Mouse (Mus musculus): ENCODE data around the gene Ncoa6. TPM values are rescaled to one million over a fixed set of nuclear protein-coding genes. Genes with fewer than 3 reads are reported as not detected.

The Ncoa6 gene
- polyA plus RNA-seq (2012), result 55.4 and 75.3 TPM in 2 replicates

GRCm38 (mm10) chr2:155473570-155474088 is at the start of gene Ncoa6:
Gene Ncoa6 (minus strand): TSS chr2:155473894.

GRCm38 (mm10) chr2:155517455-155518423 is 44.0 kb upstream of the Ncoa6 start, which contains the start of the genes Acss2 and Ggt7:
Gene Acss2 (plus strand): TSS chr2:155517948.
Gene Ggt7 (minus strand): TSS chr2:155518237.

GRCm38 (mm10) chr2:155380261-155381059 is 93.2 kb downstream of the Ncoa6 start, which contains the start of gene Trp53inp2:
Gene Trp53inp2 (plus strand): TSS chr2:155381059.

GRCm38 (mm10) chr2:155356971-155357591 is 116.6 kb downstream of the Ncoa6 start, which contains the start of gene Pigu:
Gene Pigu (minus strand): TSS chr2:155357430.

Other genes with a start within 250 kb of the Ncoa6 start
- gene Dynlrb1, start 237.4 kb downstream of the Ncoa6 start, polyA plus RNA-seq (2012), result 113 and 117 TPM in 2 replicates
- 54.0 and 58.5 TPM in 2 replicates for gene Map1lc3a, start 197.6 kb downstream of the Ncoa6 start, polyA plus RNA-seq (2012)
- 19.7 and 21.6 TPM in 2 replicates for gene Pigu, start 116.5 kb downstream of the Ncoa6 start, polyA plus RNA-seq (2012)
- gene Trp53inp2, start 92.8 kb downstream of the Ncoa6 start, polyA plus RNA-seq (2012), result 18.4 and 19.9 TPM in 2 replicates
- gene Acss2, start 44.1 kb upstream of the Ncoa6 start, polyA plus RNA-seq (2012), result 7.5 and 10.4 TPM in 2 replicates
- 0.38 and 0.43 TPM in 2 replicates for gene Ggt7, start 44.3 kb upstream of the Ncoa6 start, polyA plus RNA-seq (2012)
- gene Gss, start 118.9 kb upstream of the Ncoa6 start, polyA plus RNA-seq (2012), result 16.0 and 16.6 TPM in 2 replicates
- 0.11 and 0.34 TPM in 2 replicates for gene Myh7b, start 137.3 kb upstream of the Ncoa6 start, polyA plus RNA-seq (2012)
- 90.8 and 99.6 TPM in 2 replicates for gene Trpc4ap, start 218.5 kb upstream of the Ncoa6 start, polyA plus RNA-seq (2012)

Measured in megakaryocyte-erythroid progenitor cell, adult 5 weeks (primary cell).